7 mouse cellular contexts compared by ENCODE assay signal in the genomic region with DNA sequence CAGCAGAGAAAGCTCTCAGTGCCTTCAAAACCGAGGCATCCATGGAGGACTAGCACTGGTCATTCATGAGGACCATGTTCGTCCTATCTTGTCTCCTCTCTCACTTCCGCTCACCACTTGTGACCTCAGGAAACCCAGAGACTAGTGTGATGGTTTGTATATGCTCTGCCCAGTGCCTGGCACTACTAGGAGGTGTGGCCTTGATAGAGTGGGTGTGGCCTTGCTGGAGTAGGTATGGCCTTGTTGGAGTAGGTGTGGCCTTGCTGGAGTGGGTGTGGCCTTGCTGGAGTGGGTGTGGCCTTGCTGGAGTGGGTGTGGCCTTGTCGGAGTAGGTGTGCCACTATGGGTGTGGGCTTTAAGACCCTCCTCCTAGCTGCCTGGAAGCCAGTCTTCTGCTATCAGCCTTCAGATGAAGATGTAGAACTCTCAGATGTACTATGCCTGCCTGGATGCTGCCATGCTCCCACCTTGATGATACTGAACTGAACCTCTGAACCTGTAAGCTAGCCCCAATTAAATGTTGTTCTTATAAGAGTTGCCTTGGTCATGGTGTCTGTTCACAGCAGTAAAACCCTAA.
A peak's percentile ranks its signal among the peaks of the same experiment; 100 is the strongest.
DNase-seq lines count a peak whose midpoint lies in the region; ATAC-seq lines count a peak whose summit lies in the region.
"Not testable (repeated sequence)": the region's sequence is repeated elsewhere in the genome, so short reads cannot be mapped to it uniquely, and the experiment has no call there.

No protein-coding gene starts in this region.

- H3K9me3 ChIP-seq in embryonic facial prominence, embryonic 14.5 days (ENCODE audit: control insufficient read depth, low read length); heart, embryonic 12.5 days (replicated peaks); hindbrain, embryonic 14.5 days (ENCODE audit: control insufficient read depth, low read length); liver, embryonic 15.5 days (replicated peaks); midbrain, embryonic 15.5 days; neural tube, embryonic 13.5 days: not testable (repeated sequence)

- H3K36me3 ChIP-seq in embryonic facial prominence, embryonic 14.5 days (ENCODE audit: control insufficient read depth, insufficient read depth, low read length); heart, embryonic 12.5 days; hindbrain, embryonic 14.5 days (replicated peaks; ENCODE audit: control insufficient read depth, insufficient read depth); liver, embryonic 15.5 days (replicated peaks); midbrain, embryonic 15.5 days (replicated peaks); neural tube, embryonic 13.5 days: not testable (repeated sequence)

- not testable (repeated sequence) for H3K9ac ChIP-seq in embryonic facial prominence, embryonic 14.5 days (ENCODE audit: low read depth, low read length); heart, embryonic 12.5 days; hindbrain, embryonic 14.5 days; liver, embryonic 15.5 days; midbrain, embryonic 15.5 days; neural tube, embryonic 13.5 days

- DNase-seq in embryonic facial prominence, embryonic 14.5 days (ENCODE audit: low spot score); hindbrain, embryonic 14.5 days (ENCODE audit: low spot score): not testable (repeated sequence)
- DNase-seq in liver: peak; percentile 66

- WGBS in embryonic facial prominence, embryonic 14.5 days: 92% methylated on average over 4 of the region's 4 CpGs
- WGBS in heart, embryonic 12.5 days: 88% methylated on average over 4 of the region's 4 CpGs
- 94% methylated on average over 4 of the region's 4 CpGs for WGBS in hindbrain, embryonic 14.5 days
- 69% methylated on average over 4 of the region's 4 CpGs for WGBS in liver, embryonic 15.5 days (ENCODE audit: insufficient replicate concordance)
- WGBS in midbrain, embryonic 15.5 days: 87% methylated on average over 4 of the region's 4 CpGs
- WGBS in neural tube, embryonic 13.5 days: 73% methylated on average over 4 of the region's 4 CpGs

- peak; percentile 35; the same call in 1 of the 2 replicates for ATAC-seq in embryonic facial prominence, embryonic 14.5 days (ENCODE audit: low read depth)
- peak; percentile 42; the same call in 1 of the 2 replicates for ATAC-seq in heart, embryonic 12.5 days (ENCODE audit: insufficient number of reproducible peaks, low FRiP score)
- not testable (repeated sequence) for ATAC-seq in hindbrain, embryonic 14.5 days (ENCODE audit: low FRiP score); midbrain, embryonic 15.5 days (replicated peaks)
- peak; percentile 47; the same call in 1 of the 2 replicates for ATAC-seq in liver, embryonic 15.5 days (ENCODE audit: insufficient read depth)
- peak; percentile 4; the same call in 1 of the 2 replicates for ATAC-seq in neural tube, embryonic 13.5 days (ENCODE audit: low read depth)

- not testable (repeated sequence) for H3K4me2 ChIP-seq in embryonic facial prominence, embryonic 14.5 days (ENCODE audit: low read depth, low read length); heart, embryonic 12.5 days; hindbrain, embryonic 14.5 days (replicated peaks); liver, embryonic 15.5 days; midbrain, embryonic 15.5 days; neural tube, embryonic 13.5 days

- H3K27ac ChIP-seq in embryonic facial prominence, embryonic 14.5 days (replicated peaks; ENCODE audit: low read depth, low read length); heart, embryonic 12.5 days (ENCODE audit: poor library complexity, severe bottlenecking); liver, embryonic 15.5 days (replicated peaks): not testable (repeated sequence)
- peak overlapping the region; percentile 72; the same call in 1 of the 2 replicates for H3K27ac ChIP-seq in hindbrain, embryonic 14.5 days
- H3K27ac ChIP-seq in midbrain, embryonic 15.5 days: peak overlapping the region; percentile 69
- H3K27ac ChIP-seq in neural tube, embryonic 13.5 days (replicated peaks): peak overlapping the region; percentile 85

- not testable (repeated sequence) for H3K27me3 ChIP-seq in embryonic facial prominence, embryonic 14.5 days (replicated peaks; ENCODE audit: control insufficient read depth, insufficient read depth, low read length); heart, embryonic 12.5 days (replicated peaks); hindbrain, embryonic 14.5 days (ENCODE audit: control insufficient read depth, insufficient read depth, low read length); liver, embryonic 15.5 days; midbrain, embryonic 15.5 days (replicated peaks); neural tube, embryonic 13.5 days

- peaks cover 10% of the 10 kb centered on the region for H3K4me1 ChIP-seq in embryonic facial prominence, embryonic 14.5 days (ENCODE audit: control insufficient read depth, insufficient read depth, low read length)
- not testable (repeated sequence) for H3K4me1 ChIP-seq in heart, embryonic 12.5 days (replicated peaks); liver, embryonic 15.5 days (replicated peaks)
- peaks cover 19% of the 10 kb centered on the region for H3K4me1 ChIP-seq in hindbrain, embryonic 14.5 days (replicated peaks; ENCODE audit: control insufficient read depth, insufficient read depth, low read length)
- peaks cover 15% of the 10 kb centered on the region for H3K4me1 ChIP-seq in midbrain, embryonic 15.5 days
- H3K4me1 ChIP-seq in neural tube, embryonic 13.5 days (replicated peaks): peaks cover 35% of the 10 kb centered on the region

- H3K4me3 ChIP-seq in embryonic facial prominence, embryonic 14.5 days (ENCODE audit: low read depth, low read length); heart, embryonic 12.5 days; hindbrain, embryonic 14.5 days (replicated peaks; ENCODE audit: low read length); liver, embryonic 15.5 days (replicated peaks); midbrain, embryonic 15.5 days; neural tube, embryonic 13.5 days: not testable (repeated sequence)
